Mouse (Mus musculus): Measurements from ENCODE around the gene Srek1. TPM values are rescaled to one million over a fixed set of nuclear protein-coding genes. Genes with fewer than 3 reads are reported as not detected.

Srek1 gene
- polyA plus RNA-seq, 1 experiment from 2014 or later = 22.3 TPM

GRCm38 (mm10) chr13:103767935-103768334 lies 6.5 kb downstream of the Srek1 start:
- H3K36me3 ChIP-seq (ENCODE audit: inconsistent target) = peaks cover 18% of the 10 kb centered on the region; the same call in 1 of the 2 replicates
- 5% methylated on average over 5 of the region's 5 CpGs for WGBS (ENCODE audit: missing documents)
- peaks cover 84% of the 10 kb centered on the region for H3K79me2 ChIP-seq (ENCODE audit: inconsistent target)
- no peak overlapping the region for H3K27ac ChIP-seq
- H3K4me3 ChIP-seq (ENCODE audit: inconsistent target) = no peak overlapping the region

GRCm38 (mm10) chr13:103763640-103764039 lies 10.8 kb downstream of the Srek1 start:
- Histone ChIP-seq H3K36me3 (ENCODE audit: inconsistent target) (peaks cover 58% of the 10 kb centered on the region), H3K4me3 (ENCODE audit: inconsistent target) (no peak overlapping the region), H3K79me2 (ENCODE audit: inconsistent target) (peaks cover 41% of the 10 kb centered on the region), H3K27ac (no peak overlapping the region)
- 100% methylated on average over 1 of the region's 1 CpGs for WGBS (ENCODE audit: missing documents)

- Histone ChIP-seq H3K27ac (no peak overlapping the region), H3K36me3 (ENCODE audit: inconsistent target) (peaks cover 71% of the 10 kb centered on the region), H3K4me3 (ENCODE audit: inconsistent target) (no peak overlapping the region), H3K79me2 (ENCODE audit: inconsistent target) (peaks cover 28% of the 10 kb centered on the region)
- 96% methylated on average over 10 of the region's 10 CpGs for WGBS (ENCODE audit: missing documents)
Measured at GRCm38 (mm10) chr13:103761971-103762370, 12.4 kb downstream of the Srek1 start.

- no peaks in the 10 kb centered on the region; the same call in 1 of the 2 replicates for H3K79me2 ChIP-seq (ENCODE audit: inconsistent target)
- H3K27ac ChIP-seq = no peak overlapping the region
- no peak overlapping the region for H3K4me3 ChIP-seq (ENCODE audit: inconsistent target)
- WGBS (ENCODE audit: missing documents) = 47% methylated on average over 3 of the region's 3 CpGs
- H3K36me3 ChIP-seq (ENCODE audit: inconsistent target) = peaks cover 63% of the 10 kb centered on the region
Measured at GRCm38 (mm10) chr13:103751421-103751820, 23.0 kb downstream of the Srek1 start.

GRCm38 (mm10) chr13:103745688-103746087 lies 28.7 kb downstream of the Srek1 start:
- 94% methylated on average over 2 of the region's 2 CpGs for WGBS (ENCODE audit: missing documents)
- Histone ChIP-seq H3K79me2 (ENCODE audit: inconsistent target) (no peaks in the 10 kb centered on the region; the same call in 1 of the 2 replicates), H3K4me3 (ENCODE audit: inconsistent target) (no peak overlapping the region), H3K36me3 (ENCODE audit: inconsistent target) (peaks cover 58% of the 10 kb centered on the region), H3K27ac (no peak overlapping the region)

GRCm38 (mm10) chr13:103745160-103745559 lies 29.2 kb downstream of the Srek1 start:
- H3K79me2 ChIP-seq (ENCODE audit: inconsistent target) = no peaks in the 10 kb centered on the region; the same call in 1 of the 2 replicates
- no peak overlapping the region for H3K27ac ChIP-seq
- H3K36me3 ChIP-seq (ENCODE audit: inconsistent target) = peaks cover 56% of the 10 kb centered on the region
- H3K4me3 ChIP-seq (ENCODE audit: inconsistent target) = no peak overlapping the region
- 96% methylated on average over 4 of the region's 4 CpGs for WGBS (ENCODE audit: missing documents)

- WGBS (ENCODE audit: missing documents) = 93% methylated on average over 5 of the region's 5 CpGs
- Histone ChIP-seq H3K27ac (no peak overlapping the region), H3K4me3 (ENCODE audit: inconsistent target) (no peak overlapping the region), H3K36me3 (ENCODE audit: inconsistent target) (peaks cover 16% of the 10 kb centered on the region; the same call in 1 of the 2 replicates), H3K79me2 (ENCODE audit: inconsistent target) (no peaks in the 10 kb centered on the region)
Measured at GRCm38 (mm10) chr13:103735330-103736007, 38.9 kb downstream of the Srek1 start.

GRCm38 (mm10) chr13:103726872-103727271 lies 47.5 kb downstream of the Srek1 start:
- Histone ChIP-seq H3K79me2 (ENCODE audit: inconsistent target) (no peaks in the 10 kb centered on the region), H3K4me3 (ENCODE audit: inconsistent target) (no peak overlapping the region), H3K27ac (no peak overlapping the region), H3K36me3 (ENCODE audit: inconsistent target) (no peaks in the 10 kb centered on the region)
- 92% methylated on average over 2 of the region's 2 CpGs for WGBS (ENCODE audit: missing documents)

- H3K27ac ChIP-seq = no peak overlapping the region
- no peaks in the 10 kb centered on the region for H3K36me3 ChIP-seq (ENCODE audit: inconsistent target)
- WGBS (ENCODE audit: missing documents) = 88% methylated on average over 9 of the region's 11 CpGs
- no peak overlapping the region for H3K4me3 ChIP-seq (ENCODE audit: inconsistent target)
- no peaks in the 10 kb centered on the region for H3K79me2 ChIP-seq (ENCODE audit: inconsistent target)
Measured at GRCm38 (mm10) chr13:103711406-103712025, 62.9 kb downstream of the Srek1 start.

GRCm38 (mm10) chr13:103710359-103710781 lies 64.0 kb downstream of the Srek1 start:
- H3K4me3 ChIP-seq (ENCODE audit: inconsistent target) = no peak overlapping the region
- 44% methylated on average over 6 of the region's 7 CpGs for WGBS (ENCODE audit: missing documents)
- no peak overlapping the region for H3K27ac ChIP-seq

GRCm38 (mm10) chr13:103705436-103705978 lies 68.9 kb downstream of the Srek1 start:
- Histone ChIP-seq H3K27ac (no peak overlapping the region), H3K4me3 (ENCODE audit: inconsistent target) (no peak overlapping the region), H3K36me3 (ENCODE audit: inconsistent target) (no peaks in the 10 kb centered on the region), H3K79me2 (ENCODE audit: inconsistent target) (no peaks in the 10 kb centered on the region)
- 91% methylated on average over 6 of the region's 6 CpGs for WGBS (ENCODE audit: missing documents)

More at GRCm38 (mm10) chr13:103710359-103710781, 64.0 kb downstream of the Srek1 start:
- Histone ChIP-seq H3K79me2 (ENCODE audit: inconsistent target) (no peaks in the 10 kb centered on the region), H3K36me3 (ENCODE audit: inconsistent target) (no peaks in the 10 kb centered on the region)

GRCm38 (mm10) chr13:103703833-103704232 lies 70.6 kb downstream of the Srek1 start:
- no peak overlapping the region for H3K4me3 ChIP-seq (ENCODE audit: inconsistent target)
- 98% methylated on average over 6 of the region's 6 CpGs for WGBS (ENCODE audit: missing documents)
- H3K79me2 ChIP-seq (ENCODE audit: inconsistent target) = no peaks in the 10 kb centered on the region
- H3K27ac ChIP-seq = no peak overlapping the region
- no peaks in the 10 kb centered on the region for H3K36me3 ChIP-seq (ENCODE audit: inconsistent target)

- Histone ChIP-seq H3K4me3 (ENCODE audit: inconsistent target) (no peak overlapping the region), H3K27ac (no peak overlapping the region), H3K79me2 (ENCODE audit: inconsistent target) (no peaks in the 10 kb centered on the region), H3K36me3 (ENCODE audit: inconsistent target) (no peaks in the 10 kb centered on the region)
- 52% methylated on average over 7 of the region's 7 CpGs for WGBS (ENCODE audit: missing documents)
Measured at GRCm38 (mm10) chr13:103703386-103703785, 71.0 kb downstream of the Srek1 start.

GRCm38 (mm10) chr13:103702266-103702665 lies 72.1 kb downstream of the Srek1 start:
- Histone ChIP-seq H3K27ac (no peak overlapping the region), H3K4me3 (ENCODE audit: inconsistent target) (no peak overlapping the region), H3K36me3 (ENCODE audit: inconsistent target) (no peaks in the 10 kb centered on the region), H3K79me2 (ENCODE audit: inconsistent target) (no peaks in the 10 kb centered on the region)
- WGBS (ENCODE audit: missing documents) = 77% methylated on average over 3 of the region's 3 CpGs

GRCm38 (mm10) chr13:103700752-103701151 lies 73.7 kb downstream of the Srek1 start:
- H3K4me3 ChIP-seq (ENCODE audit: inconsistent target) = no peak overlapping the region
- no peak overlapping the region for H3K27ac ChIP-seq
- H3K79me2 ChIP-seq (ENCODE audit: inconsistent target) = no peaks in the 10 kb centered on the region
- 97% methylated on average over 2 of the region's 2 CpGs for WGBS (ENCODE audit: missing documents)
- H3K36me3 ChIP-seq (ENCODE audit: inconsistent target) = no peaks in the 10 kb centered on the region

Data from macrophage (primary cell).